Mouse (Mus musculus): ENCODE data around the gene Vmn1r172. TPM values are rescaled to one million over a fixed set of nuclear protein-coding genes. Genes with fewer than 3 reads are reported as not detected.
"Not testable (repeated sequence)": the region's sequence is repeated elsewhere in the genome, so short reads cannot be mapped to it uniquely, and the experiment has no call there.

The Vmn1r172 gene
- total RNA-seq (2021): not detected

- DNase-seq: no peak
These were observed at the start of gene Vmn1r172 for GRCm38 (mm10) chr7:23658016-23658415. Gene Vmn1r172, plus strand, starts transcription at chr7:23658316.

DNA sequence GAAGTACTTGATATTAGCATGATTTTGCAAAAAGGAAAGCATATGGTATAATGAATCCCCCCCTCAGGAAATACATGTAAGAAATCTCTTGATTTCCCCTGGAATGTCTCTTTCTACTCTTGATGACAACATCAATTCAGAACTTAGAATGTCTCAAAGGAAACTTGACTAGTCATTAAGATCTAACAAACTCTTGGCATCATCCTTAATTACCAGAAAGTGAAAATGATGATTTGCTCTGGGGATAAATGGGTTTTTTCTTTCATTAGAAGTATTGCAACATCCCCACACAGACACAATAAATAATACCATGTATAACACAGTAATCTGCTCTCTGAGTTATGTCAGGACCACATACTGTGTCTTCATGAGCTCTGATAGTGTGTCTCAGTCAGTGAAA is 27.7 kb upstream of the Vmn1r172 start, which contains the start of gene Vmn1r171:
Gene Vmn1r171 (plus strand): TSS at position 301 of the 400 bp plus-strand sequence.
- no peak for DNase-seq

- not testable (repeated sequence) for DNase-seq
These were observed 42.3 kb downstream of the Vmn1r172 start, which contains the start of gene Vmn1r173 for GRCm38 (mm10) chr7:23700403-23700802. Gene Vmn1r173, plus strand, starts transcription at chr7:23700703.

Other genes starting within 250 kb of the Vmn1r172 start
- gene Vmn1r167, start 151.1 kb upstream of the Vmn1r172 start, total RNA-seq (2021): not detected
- not detected for gene Vmn1r168, start 118.6 kb upstream of the Vmn1r172 start, total RNA-seq (2021)
- not detected for gene Vmn1r169, start 82.8 kb upstream of the Vmn1r172 start, total RNA-seq (2021)
- gene Vmn1r170, start 52.1 kb upstream of the Vmn1r172 start, total RNA-seq (2021): not detected
- not detected for gene Vmn1r171, start 27.6 kb upstream of the Vmn1r172 start, total RNA-seq (2021)
- not detected for gene Vmn1r173, start 42.4 kb downstream of the Vmn1r172 start, total RNA-seq (2021)
- gene Vmn1r174, start 94.0 kb downstream of the Vmn1r172 start, total RNA-seq (2021): not detected
- not detected for gene Vmn1r175, start 152.3 kb downstream of the Vmn1r172 start, total RNA-seq (2021)
- not detected for gene Vmn1r176, start 179.1 kb downstream of the Vmn1r172 start, total RNA-seq (2021)
- not detected for gene Vmn1r177, start 208.1 kb downstream of the Vmn1r172 start, total RNA-seq (2021)
- not detected for gene Vmn1r178, start 233.7 kb downstream of the Vmn1r172 start, total RNA-seq (2021)